Mouse (Mus musculus): ENCODE data around the gene Hmga1.

Hmga1 gene

GRCm38 (mm10) chr17:27528767-27529166, 27.5 kb upstream of the Hmga1 start:
- no peak for DNase-seq

DNA sequence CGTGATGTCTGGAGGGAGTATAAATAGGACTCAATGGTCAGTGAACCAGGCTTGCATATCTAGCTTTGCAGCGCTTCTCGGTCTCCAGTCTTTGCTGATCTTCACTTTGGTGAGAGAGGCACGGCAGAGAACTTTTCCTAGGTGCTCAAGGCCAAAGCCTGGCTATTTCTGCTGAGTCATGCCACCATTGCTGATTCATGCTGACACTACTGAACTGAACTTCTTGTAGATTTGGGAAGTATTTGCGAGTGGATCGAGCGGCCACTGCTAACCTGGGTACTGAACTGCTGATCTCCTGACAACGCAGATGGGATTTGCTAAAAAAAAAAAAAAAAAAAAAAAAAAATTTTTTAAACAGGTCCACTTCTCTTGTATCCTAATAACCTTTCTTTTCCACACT, 24.2 kb upstream of the Hmga1 start:
- DNase-seq: no peak

- DNase-seq: no peak
These were observed 22.9 kb upstream of the Hmga1 start for GRCm38 (mm10) chr17:27533354-27533753.

- DNase-seq: peak; percentile 96
These were observed 21.6 kb upstream of the Hmga1 start for GRCm38 (mm10) chr17:27534718-27535117.

GRCm38 (mm10) chr17:27541261-27541660, 15.0 kb upstream of the Hmga1 start:
- DNase-seq: no peak

DNA sequence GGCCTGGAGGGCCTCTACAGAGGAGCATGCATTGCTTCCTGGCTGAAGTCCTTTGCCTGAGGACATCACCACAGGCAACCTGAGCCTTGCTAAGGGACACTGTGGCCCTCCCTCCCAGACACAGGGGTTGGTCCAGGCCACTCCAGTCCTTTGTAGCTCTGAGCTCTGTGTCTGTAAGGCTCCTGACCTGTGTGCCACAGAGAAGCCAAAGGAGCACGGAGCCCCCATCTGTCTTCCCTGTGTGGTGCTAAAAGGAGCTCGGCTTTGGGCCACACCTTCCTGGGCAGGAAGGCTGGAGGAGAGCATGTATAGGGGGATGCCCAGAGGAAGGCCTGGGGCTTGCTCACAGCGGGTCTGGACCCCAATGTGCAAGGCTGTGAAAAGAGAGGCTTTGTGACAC, 14.3 kb upstream of the Hmga1 start:
- peak in 1 of 2 experiments; percentile 51 for DNase-seq

GRCm38 (mm10) chr17:27544551-27544950, 11.7 kb upstream of the Hmga1 start:
- DNase-seq: no peak

DNA sequence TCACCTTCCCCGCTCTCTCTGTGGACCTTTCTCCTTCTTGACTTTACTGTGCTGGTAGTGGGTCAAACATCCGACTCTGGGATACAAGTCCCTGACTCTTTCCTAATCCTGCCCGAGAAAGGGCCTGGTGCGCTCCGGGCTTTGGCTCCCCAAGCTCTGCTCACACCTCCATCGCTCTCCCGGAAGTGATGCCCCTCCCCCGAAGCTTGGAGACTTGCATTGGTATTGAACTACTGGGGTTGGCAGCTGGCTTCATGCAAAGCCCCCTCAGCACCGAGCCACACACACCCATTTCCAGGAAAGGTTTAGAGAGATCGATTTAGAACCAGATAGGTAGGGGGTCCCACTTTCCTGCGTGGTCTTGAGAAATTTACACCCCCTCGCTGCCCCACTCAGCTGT, 10.3 kb upstream of the Hmga1 start:
- no peak for DNase-seq

GRCm38 (mm10) chr17:27546574-27547085, 9.7 kb upstream of the Hmga1 start:
- DNase-seq: no peak

GRCm38 (mm10) chr17:27547253-27547868, 8.9 kb upstream of the Hmga1 start:
- DNase-seq: no peak

DNA sequence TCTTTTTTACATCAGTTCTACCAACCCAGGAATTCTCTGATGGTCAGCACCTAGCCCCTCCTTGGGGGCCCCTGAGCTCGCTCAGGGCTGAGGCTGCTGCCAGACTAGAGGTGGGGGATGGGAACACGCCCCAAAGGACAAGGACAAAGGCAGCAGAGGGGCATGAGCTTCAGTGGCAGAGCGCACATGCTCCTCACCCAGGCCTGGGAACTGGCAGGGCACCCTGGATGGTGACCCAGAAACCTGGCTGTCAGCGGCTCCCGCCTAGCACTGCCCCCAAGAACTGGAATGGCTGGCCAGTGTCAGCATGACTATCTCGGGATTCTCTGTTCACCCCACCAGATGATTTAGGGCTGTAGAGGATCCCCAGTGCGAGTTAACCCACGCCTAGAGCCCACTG, 7.1 kb upstream of the Hmga1 start:
- DNase-seq: no peak

DNA sequence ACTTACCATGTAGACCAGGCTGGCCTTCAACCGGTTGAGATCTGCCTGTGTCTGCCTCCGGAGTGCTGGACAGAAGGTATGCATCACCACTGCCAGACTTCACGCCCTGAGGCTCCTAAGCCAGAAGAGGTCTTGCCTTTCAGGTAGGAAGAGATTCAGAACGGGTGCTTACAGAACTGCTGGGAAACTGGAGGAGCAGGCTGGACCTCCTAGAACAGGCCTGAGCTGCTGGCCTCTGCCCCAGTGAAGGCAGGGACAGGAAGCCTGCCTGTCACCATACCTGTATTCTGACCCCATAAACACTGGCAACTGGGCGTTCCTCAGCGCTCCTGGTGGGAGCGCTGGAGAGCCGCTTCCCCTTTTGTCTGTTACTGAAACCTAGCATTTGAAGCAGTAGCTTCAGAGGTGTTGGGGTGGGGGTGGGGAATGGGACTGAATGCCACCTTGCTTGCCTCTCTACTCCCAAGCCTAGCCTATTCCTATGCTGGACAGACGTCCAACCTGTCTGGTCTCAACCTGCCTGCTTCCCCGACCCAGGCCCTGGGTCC, 4.8 kb upstream of the Hmga1 start:
- DNase-seq: peak in 1 of 2 experiments; percentile 19

DNA sequence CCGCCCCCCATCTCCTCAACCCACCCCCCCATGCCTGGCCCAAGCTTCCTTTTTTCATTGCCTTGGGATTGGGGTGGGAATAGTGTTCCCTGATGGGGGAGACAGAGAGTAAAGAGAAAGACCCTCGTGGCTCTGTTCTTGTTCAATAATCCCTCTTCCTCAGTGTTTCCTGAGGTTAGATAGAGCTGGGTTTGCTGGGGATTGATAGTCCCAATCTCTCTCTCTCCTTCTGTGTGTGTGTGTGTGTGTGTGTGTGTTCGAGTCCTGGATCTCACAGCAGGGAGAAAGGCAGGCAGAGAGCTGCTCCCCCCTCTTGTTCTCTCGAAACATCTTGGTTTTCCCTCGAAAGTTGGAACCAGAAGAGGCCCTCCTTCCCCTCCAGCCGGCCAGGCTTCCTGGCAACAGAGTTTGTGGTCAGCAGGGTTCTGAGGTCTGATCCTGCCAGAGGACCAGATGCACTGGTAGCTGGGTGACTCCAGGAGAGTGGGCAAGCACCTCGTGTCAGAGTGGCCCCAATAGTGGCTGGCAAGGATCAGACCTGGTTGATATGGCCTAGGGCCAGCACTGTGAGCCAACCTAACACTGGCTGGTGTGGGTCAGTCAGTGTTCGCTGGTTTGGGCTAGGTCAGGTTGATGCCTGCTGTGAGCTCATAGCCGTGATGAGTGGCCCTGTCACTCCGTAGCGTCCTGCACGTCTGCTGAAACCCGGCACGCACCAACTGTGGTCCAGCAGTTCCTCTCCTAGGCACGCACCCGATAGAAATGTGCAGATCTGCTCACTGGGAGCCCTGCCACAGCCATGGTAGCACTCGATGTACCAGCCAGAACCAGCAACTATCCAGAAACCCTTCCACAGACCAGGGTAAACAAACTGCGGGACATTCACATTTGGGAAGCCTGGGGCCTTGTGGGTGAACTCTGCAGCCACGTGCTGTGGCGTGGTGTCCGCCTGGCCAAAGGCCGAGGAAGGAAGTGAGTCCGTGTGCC, 3.8 kb upstream of the Hmga1 start:
- peak in 1 of 2 experiments; percentile 55 for DNase-seq

DNA sequence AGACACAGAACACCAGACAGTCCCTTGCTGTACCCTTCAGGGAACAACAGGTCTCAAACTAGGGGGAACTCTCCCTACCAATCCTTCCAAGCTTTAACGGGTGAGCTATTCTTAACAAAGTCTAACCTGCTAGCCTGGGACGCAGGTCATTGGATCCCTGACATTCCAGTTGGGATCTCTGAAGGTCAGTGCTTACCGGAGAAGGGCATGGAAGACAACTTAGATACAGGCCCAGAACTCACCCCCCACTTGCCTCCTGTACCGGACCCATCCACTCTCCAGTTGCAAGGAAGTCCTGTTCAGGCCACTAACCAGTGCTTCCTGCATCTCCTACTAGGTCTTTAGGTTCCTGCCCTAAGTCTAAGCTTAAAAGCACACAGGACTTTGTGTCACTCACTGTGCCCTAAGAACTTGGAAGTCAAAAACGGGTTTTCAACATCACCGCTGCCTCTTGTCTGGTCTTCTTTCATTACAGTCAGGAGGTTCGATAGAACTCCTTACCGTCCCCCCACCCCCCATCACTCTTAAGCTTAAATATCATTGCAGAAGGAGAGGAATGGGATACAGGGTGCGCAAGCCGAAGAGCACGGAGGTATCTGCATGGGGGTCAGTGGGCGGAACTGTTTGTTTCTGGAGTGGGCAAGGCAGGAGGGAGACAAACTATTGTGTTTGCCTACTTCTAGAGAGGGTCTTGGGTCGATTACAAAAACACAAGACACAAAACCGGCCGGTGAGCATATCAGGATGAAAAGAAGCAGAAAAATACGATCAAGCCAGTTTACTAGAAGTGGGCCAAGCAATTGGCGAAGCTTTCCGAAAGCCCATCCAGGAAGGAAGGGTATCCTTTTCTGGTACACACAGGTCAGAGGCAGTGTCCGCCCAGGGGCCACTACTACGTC, 2.0 kb upstream of the Hmga1 start:
- no peak for DNase-seq

GRCm38 (mm10) chr17:27555075-27555511, 1.2 kb upstream of the Hmga1 start:
- DNase-seq: no peak

DNA sequence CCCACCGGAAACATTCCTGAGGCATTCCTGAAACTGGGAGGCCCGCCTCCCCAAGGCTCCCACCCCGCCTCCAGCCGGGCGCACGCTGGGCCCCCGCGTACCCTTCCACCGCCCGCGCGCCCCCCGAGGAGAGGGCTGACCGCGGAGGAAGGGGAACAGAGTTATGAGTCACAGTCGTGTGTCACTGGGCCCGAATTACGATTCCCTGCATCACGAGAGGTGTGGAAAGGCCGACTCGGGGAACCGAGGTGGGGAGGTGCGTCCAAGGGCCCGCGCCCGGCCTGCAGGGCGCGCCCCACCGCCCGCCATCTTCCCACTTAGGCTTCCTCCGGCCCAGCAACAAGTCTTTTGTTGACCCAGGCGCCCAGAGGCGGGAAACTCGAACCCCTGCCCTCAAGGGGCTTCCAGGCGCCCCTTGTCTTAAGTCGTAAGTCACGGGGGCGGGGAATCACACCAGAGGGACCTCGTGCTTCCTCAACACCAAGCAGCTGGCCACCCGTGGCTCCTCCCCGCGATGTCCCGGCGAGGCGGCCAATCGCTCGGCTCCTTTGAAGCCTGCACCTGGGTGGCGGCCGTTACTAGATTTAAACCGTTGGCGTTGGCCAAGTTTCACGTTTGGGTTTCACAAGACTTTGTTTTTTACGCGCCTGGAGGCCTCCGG, 655 bp upstream of the Hmga1 start:
- peak in 1 of 2 experiments; percentile 60 for DNase-seq

DNA sequence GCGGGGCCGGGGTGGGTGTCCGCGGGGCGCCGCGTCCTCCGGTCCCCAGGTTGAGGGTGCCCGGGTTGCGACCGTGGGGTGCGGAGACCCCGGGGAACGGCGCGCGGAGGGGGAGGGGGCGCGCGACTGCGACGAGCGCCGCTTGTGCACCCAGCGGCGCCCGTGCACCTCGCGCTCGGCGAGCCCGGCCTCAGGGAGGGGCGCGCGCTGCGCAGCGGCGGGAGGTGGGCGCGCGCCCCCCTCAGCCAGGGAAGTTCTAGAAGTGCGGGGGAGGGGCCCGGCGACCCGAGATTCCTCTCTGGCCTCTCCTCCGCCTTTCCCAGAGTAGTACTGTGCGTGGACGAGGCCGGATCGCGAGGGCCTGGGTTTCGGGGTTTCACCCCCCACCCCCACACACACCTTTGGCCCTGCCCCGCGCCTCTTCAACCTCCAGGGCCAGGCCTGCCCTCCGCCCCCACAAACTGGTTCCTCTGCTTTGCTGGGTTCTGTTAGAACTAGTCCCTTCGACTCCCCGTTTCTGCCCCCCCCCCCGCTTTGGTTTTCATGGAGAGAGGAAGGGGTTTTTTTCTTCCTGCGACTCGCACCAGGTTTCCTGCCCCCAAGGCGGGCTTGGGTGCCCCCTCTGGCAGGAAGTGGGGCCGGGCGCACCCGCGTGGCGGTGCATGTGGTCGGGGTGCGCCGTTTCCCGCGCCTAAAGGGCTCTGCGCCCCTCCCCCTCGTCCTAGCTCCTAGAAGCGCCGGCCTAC, 1.1 kb downstream of the Hmga1 start:
- DNase-seq: peak in 1 of 2 experiments; percentile 73

DNA sequence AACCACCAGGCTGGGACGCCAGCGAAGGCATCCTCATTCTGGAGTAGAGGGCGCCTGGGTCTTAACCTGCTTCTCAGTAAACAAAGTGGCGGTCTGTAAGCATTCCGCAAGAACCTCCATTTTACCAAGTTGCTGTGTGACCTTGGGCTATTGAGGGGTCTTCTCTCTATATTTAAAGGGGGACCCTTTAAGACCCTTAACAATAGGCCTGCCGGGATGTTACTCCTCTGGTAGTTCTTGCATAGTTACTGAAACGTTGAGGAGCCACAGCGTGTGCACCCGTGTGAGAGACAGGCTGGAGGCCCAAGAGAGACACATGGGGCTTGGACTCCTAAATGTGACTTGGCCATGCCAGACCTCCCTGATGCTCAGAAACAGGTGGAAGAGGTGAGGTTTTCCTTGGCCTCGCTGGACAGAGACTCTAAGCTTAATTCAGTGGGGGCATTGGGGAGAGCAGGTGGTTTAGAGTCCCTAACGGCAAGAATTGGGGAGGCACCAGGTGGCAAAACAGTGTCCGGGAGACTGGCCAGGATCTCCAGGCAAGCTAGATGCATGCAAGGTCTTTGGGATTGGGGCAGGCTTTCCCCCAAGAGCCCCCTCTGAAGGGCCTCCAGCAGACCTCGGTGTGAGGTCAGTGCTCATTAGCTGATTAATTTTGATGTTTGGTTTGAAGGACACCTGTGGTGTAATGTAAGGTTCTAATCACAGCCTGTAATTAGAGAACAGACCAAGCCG, 1.8 kb downstream of the Hmga1 start:
- DNase-seq: peak; percentile 74 to 76

DNA sequence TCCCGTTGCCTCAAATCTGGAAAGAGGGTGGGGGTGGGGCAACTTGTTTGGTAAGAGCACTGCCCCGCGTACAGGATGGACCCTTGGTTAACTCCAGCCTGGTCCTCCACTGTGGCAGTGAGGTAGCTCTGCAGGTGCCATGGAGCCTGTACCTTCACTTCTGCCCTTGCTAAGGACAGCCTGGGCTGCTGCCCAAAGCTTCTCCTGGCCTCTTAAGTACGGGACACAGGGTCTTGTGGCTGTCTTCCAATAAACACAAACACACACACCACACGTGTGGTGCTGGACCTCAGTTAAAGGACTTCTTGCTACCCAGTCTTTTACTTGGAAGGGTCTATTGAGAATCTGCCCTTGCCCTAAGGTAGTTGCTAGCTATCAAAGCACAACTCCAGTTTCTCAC, 2.5 kb downstream of the Hmga1 start:
- DNase-seq: peak in 1 of 2 experiments; percentile 33

GRCm38 (mm10) chr17:27559596-27559995, 3.3 kb downstream of the Hmga1 start:
- DNase-seq: no peak
